Comparison of ENCODE assay signal across 1 mouse cellular context in genomic region chr4:43512653-43513052, GRCm38 (mm10).
TF ChIP-seq lines count a peak whose summit lies in the region.

No protein-coding gene starts in this region.

TF ChIP-seq in myocyte, 11 proteins besides CTCF, POLR2A, EP300 and RAD21:
- TF ChIP-seq TCF12 (IDR thresholded peaks at IDR 0.05; ENCODE audit: insufficient read depth, poor library complexity, severe bottlenecking) (no peak), TCF3 (IDR thresholded peaks at IDR 0.05; ENCODE audit: insufficient read length, low read depth) (no peak), CEBPB (IDR thresholded peaks at IDR 0.05; ENCODE audit: insufficient read depth, poor library complexity, severe bottlenecking) (no peak), REST (IDR thresholded peaks at IDR 0.05; ENCODE audit: insufficient read depth, insufficient read length) (no peak), POLR2AphosphoS2 (IDR thresholded peaks at IDR 0.05; ENCODE audit: insufficient read length, low read depth) (peak; percentile 99), E2F4 (IDR thresholded peaks at IDR 0.05; ENCODE audit: insufficient read depth) (no peak), MAX (IDR thresholded peaks at IDR 0.05; ENCODE audit: low read depth) (no peak), USF1 (IDR thresholded peaks at IDR 0.05; ENCODE audit: low read depth) (no peak), SRF (IDR thresholded peaks at IDR 0.05; ENCODE audit: control insufficient read depth, insufficient read length, low read depth) (no peak), MYOD1 (IDR thresholded peaks at IDR 0.05; ENCODE audit: control insufficient read depth in 1 of 3, insufficient read length in 2 of 3, low read depth in 2 of 3) (peak in 2 of 3 experiments; percentile 32 to 40)
